Mouse (Mus musculus) forebrain, embryonic 14.5 days (tissue): ENCODE measurements at regions not wholly inside any gene's neighbourhood (a gene's known extent, or its start where the extent isn't known, plus 50 kb on each side); places are given as distances from the start of the nearest gene placed in this dataset.
A peak's percentile ranks its signal among the peaks of the same experiment; 100 is the strongest.

ENCODE experiments used
- ATAC-seq: fragments of 200-750 bp; cut with Nextera tagmentation; 2 replicates; pipeline ENCODE4 v1.8.0; 2017; ENCODE audit warnings: mild to moderate bottlenecking, moderate library complexity
- DNase-seq: peaks from one replicate; pipeline ENCODE4 v3.0.0-alpha.2; 2015; ENCODE audit warnings: low spot score
- H3K27ac ChIP-seq: fragments of 300-500 bp; sonication (generic); 2 replicates; pipeline ENCODE4 v1.5.1; 2014; ENCODE audit warnings: low read depth, mild to moderate bottlenecking, control low read depth, low read length, moderate library complexity
- H3K27me3 ChIP-seq: fragments of 300-500 bp; sonication (generic); replicated peaks from 2 replicates; pipeline ENCODE4 v1.6.1; 2014; ENCODE audit warnings: low read length, control low read depth, mixed read lengths; ENCODE audit not compliant: control insufficient read depth, insufficient read depth
- H3K36me3 ChIP-seq: fragments of 300-500 bp; sonication (generic); 2 replicates; pipeline ENCODE4 v1.6.1; 2014; ENCODE audit warnings: low read length, control low read depth; ENCODE audit not compliant: control insufficient read depth, insufficient read depth
- H3K4me1 ChIP-seq: fragments of 300-500 bp; sonication (generic); 2 replicates; pipeline ENCODE4 v1.6.1; 2014; ENCODE audit warnings: antibody characterized with exemption, low read length, control low read depth; ENCODE audit not compliant: control insufficient read depth, insufficient read depth
- H3K4me2 ChIP-seq: fragments of 300-500 bp; sonication (generic); 2 replicates; pipeline ENCODE4 v1.6.1; 2014; ENCODE audit warnings: mild to moderate bottlenecking, control low read depth, low read length
- H3K4me3 ChIP-seq: fragments of 300-500 bp; sonication (generic); 2 replicates; pipeline ENCODE4 v1.5.1; 2014; ENCODE audit warnings: low read depth, low read length, control low read depth
- H3K9ac ChIP-seq: fragments of 300-500 bp; sonication (generic); 2 replicates; pipeline ENCODE4 v1.6.1; 2014; ENCODE audit warnings: mild to moderate bottlenecking, low read length, control low read depth, moderate library complexity
- H3K9me3 ChIP-seq: fragments of 300-500 bp; sonication (generic); replicated peaks from 2 replicates; pipeline ENCODE4 v1.6.1; 2016; ENCODE audit warnings: low read length, control low read depth, mixed read lengths; ENCODE audit not compliant: control insufficient read depth
- WGBS: fragments of 180-500 bp; shearing (Covaris S2); extraction: QIAGEN DNeasy Blood & Tissue Kit; methylation state at CpG from one replicate; pipeline ENCODE4 v1.1.7; 2014; 5-methylcytosine and 5-hydroxymethylcytosine counted together

GRCm38 (mm10) chr5:39177891-39178290 is 301.3 kb upstream of the Clnk start:
- H3K9me3 ChIP-seq: no peaks in the 10 kb centered on the region
- H3K36me3 ChIP-seq: no peaks in the 10 kb centered on the region
- H3K4me3 ChIP-seq: no peak overlapping the region
- WGBS: 10% methylated on average over 2 of the region's 2 CpGs
- H3K27ac ChIP-seq: no peak overlapping the region
- DNase-seq (peak; percentile 35), ATAC-seq (no peak)
- H3K4me1 ChIP-seq: 0 out of 2 replicates have a peak, but pooled peaks cover 4% of the 10 kb centered on the region
- H3K27me3 ChIP-seq: no peaks in the 10 kb centered on the region
- H3K4me2 ChIP-seq: no peak overlapping the region
- no peak overlapping the region for H3K9ac ChIP-seq

GRCm38 (mm10) chr5:39176906-39177305 is 300.3 kb upstream of the Clnk start:
- no peak for DNase-seq
- H3K27ac ChIP-seq: no peak overlapping the region
- H3K36me3 ChIP-seq: no peaks in the 10 kb centered on the region
- H3K4me3 ChIP-seq: no peak overlapping the region
- H3K4me2 ChIP-seq: no peak overlapping the region
- 0 out of 2 replicates have a peak, but pooled peaks cover 4% of the 10 kb centered on the region for H3K4me1 ChIP-seq
- H3K9ac ChIP-seq: no peak overlapping the region
- 77% methylated on average over 2 of the region's 2 CpGs for WGBS
- H3K9me3 ChIP-seq: no peaks in the 10 kb centered on the region
- no peaks in the 10 kb centered on the region for H3K27me3 ChIP-seq
- no peak for ATAC-seq

GRCm38 (mm10) chr5:39173491-39173890 is 296.9 kb upstream of the Clnk start:
- DNase-seq (no peak), ATAC-seq (no peak)
- no peaks in the 10 kb centered on the region for H3K9me3 ChIP-seq
- 94% methylated on average over 3 of the region's 3 CpGs for WGBS
- H3K9ac ChIP-seq: no peak overlapping the region
- no peaks in the 10 kb centered on the region for H3K36me3 ChIP-seq
- H3K4me3 ChIP-seq: no peak overlapping the region
- no peak overlapping the region for H3K27ac ChIP-seq
- no peaks in the 10 kb centered on the region for H3K4me1 ChIP-seq
- no peaks in the 10 kb centered on the region for H3K27me3 ChIP-seq
- no peak overlapping the region for H3K4me2 ChIP-seq

GRCm38 (mm10) chr5:39159651-39160050 is 283.0 kb upstream of the Clnk start:
- DNase-seq: no peak
- Histone ChIP-seq H3K4me3 (no peak overlapping the region), H3K4me1 (no peaks in the 10 kb centered on the region), H3K9me3 (no peaks in the 10 kb centered on the region), H3K4me2 (no peak overlapping the region), H3K9ac (no peak overlapping the region), H3K27me3 (no peaks in the 10 kb centered on the region), H3K27ac (no peak overlapping the region), H3K36me3 (no peaks in the 10 kb centered on the region)
- ATAC-seq: no peak
- whole genome bisulfite sequencing: 85% methylated on average over 3 of the region's 3 CpGs

GRCm38 (mm10) chr5:39155763-39156162 is 279.2 kb upstream of the Clnk start:
- Histone ChIP-seq H3K9ac (no peak overlapping the region), H3K4me3 (no peak overlapping the region), H3K9me3 (no peaks in the 10 kb centered on the region), H3K36me3 (no peaks in the 10 kb centered on the region), H3K4me1 (no peaks in the 10 kb centered on the region), H3K27ac (no peak overlapping the region), H3K27me3 (no peaks in the 10 kb centered on the region), H3K4me2 (no peak overlapping the region)
- 97% methylated on average over 1 of the region's 1 CpGs for WGBS
- ATAC-seq: no peak
- no peak for DNase-seq

GRCm38 (mm10) chr5:39153291-39153794 is 276.7 kb upstream of the Clnk start:
- H3K4me3 ChIP-seq: no peak overlapping the region
- H3K9me3 ChIP-seq: no peaks in the 10 kb centered on the region
- no peaks in the 10 kb centered on the region for H3K27me3 ChIP-seq
- H3K4me1 ChIP-seq: no peaks in the 10 kb centered on the region
- no peak overlapping the region for H3K27ac ChIP-seq
- DNase-seq (no peak), ATAC-seq (no peak)
- H3K4me2 ChIP-seq: no peak overlapping the region
- H3K9ac ChIP-seq: no peak overlapping the region
- no peaks in the 10 kb centered on the region for H3K36me3 ChIP-seq

- H3K4me3 ChIP-seq: no peak overlapping the region
- no peak for DNase-seq
- no peak overlapping the region for H3K4me2 ChIP-seq
- no peaks in the 10 kb centered on the region for H3K36me3 ChIP-seq
- 91% methylated on average over 4 of the region's 4 CpGs for WGBS
- no peaks in the 10 kb centered on the region for H3K27me3 ChIP-seq
- no peak overlapping the region for H3K9ac ChIP-seq
- no peak overlapping the region for H3K27ac ChIP-seq
- no peaks in the 10 kb centered on the region for H3K9me3 ChIP-seq
- no peak for ATAC-seq
- no peaks in the 10 kb centered on the region for H3K4me1 ChIP-seq
These were observed 275.3 kb upstream of the Clnk start for GRCm38 (mm10) chr5:39151917-39152316.

- DNase-seq: no peak
- WGBS: 93% methylated on average over 4 of the region's 4 CpGs
- Histone ChIP-seq H3K27ac (no peak overlapping the region), H3K9me3 (no peaks in the 10 kb centered on the region), H3K4me3 (no peak overlapping the region), H3K27me3 (no peaks in the 10 kb centered on the region), H3K9ac (no peak overlapping the region), H3K36me3 (no peaks in the 10 kb centered on the region), H3K4me2 (no peak overlapping the region), H3K4me1 (no peaks in the 10 kb centered on the region)
- ATAC-seq: no peak
These were observed 274.3 kb upstream of the Clnk start for GRCm38 (mm10) chr5:39150891-39151290.

- Histone ChIP-seq H3K9me3 (no peaks in the 10 kb centered on the region), H3K27me3 (no peaks in the 10 kb centered on the region), H3K4me1 (no peaks in the 10 kb centered on the region), H3K27ac (no peak overlapping the region), H3K36me3 (no peaks in the 10 kb centered on the region), H3K9ac (no peak overlapping the region), H3K4me2 (no peak overlapping the region), H3K4me3 (no peak overlapping the region)
- no peak for DNase-seq
- no peak for ATAC-seq
- WGBS: 26% methylated on average over 2 of the region's 2 CpGs
These were observed 269.0 kb upstream of the Clnk start for GRCm38 (mm10) chr5:39145658-39146057.
